Mouse (Mus musculus) thymus, adult 2 months (tissue): ENCODE measurements around the gene Gm45785. TPM values are rescaled to one million over a fixed set of nuclear protein-coding genes. Genes with fewer than 3 reads are reported as not detected.

Source experiments
- DNase-seq: peaks from one replicate; pipeline ENCODE4 v3.0.0; 2021
- H3K27ac ChIP-seq: fragments of 200-500 bp; 2 replicates; pipeline ENCODE4 v1.5.1; 2012; ENCODE audit warnings: low read length, control low read depth; ENCODE audit not compliant: control insufficient read depth, insufficient read depth
- H3K27me3 ChIP-seq: fragments of 200-500 bp; 2 replicates; pipeline ENCODE4 v1.6.1; 2012; ENCODE audit warnings: mild to moderate bottlenecking, low read length, moderate library complexity, mixed read lengths; ENCODE audit not compliant: control insufficient read depth, insufficient read depth
- H3K36me3 ChIP-seq: fragments of 200-500 bp; 2 replicates; pipeline ENCODE4 v1.6.1; 2012; ENCODE audit warnings: mild to moderate bottlenecking, low read length, moderate library complexity; ENCODE audit not compliant: control insufficient read depth, insufficient read depth
- H3K4me1 ChIP-seq: fragments of 200-500 bp; replicated peaks from 2 replicates; pipeline ENCODE4 v1.6.1; 2012; ENCODE audit warnings: low read length; ENCODE audit not compliant: control insufficient read depth, insufficient read depth
- H3K4me3 ChIP-seq: fragments of 200-500 bp; 2 replicates; pipeline ENCODE4 v1.5.1; 2012; ENCODE audit warnings: mild to moderate bottlenecking, low read length, control low read depth, moderate library complexity; ENCODE audit not compliant: control insufficient read depth, insufficient read depth
- CTCF ChIP-seq: fragments of 200-500 bp; IDR thresholded peaks from 2 replicates; pipeline ENCODE4 v1.5.1; 2012; ENCODE audit warnings: mild to moderate bottlenecking, control low read depth, low read length, moderate library complexity, borderline replicate concordance; ENCODE audit not compliant: control insufficient read depth, poor library complexity, insufficient read depth; ENCODE audit errors: extremely low read depth
- POLR2A ChIP-seq: fragments of 200-500 bp; IDR thresholded peaks from 2 replicates; pipeline ENCODE4 v1.6.1; 2012; ENCODE audit warnings: mild to moderate bottlenecking, low read length, control low read depth, moderate library complexity; ENCODE audit not compliant: control insufficient read depth, poor library complexity, insufficient read depth; ENCODE audit errors: extremely low read depth
- WGBS: fragments of 180-500 bp; shearing (Covaris S2); methylation state at CpG from one replicate; pipeline ENCODE4 v1.1.7; 2018; 5-methylcytosine and 5-hydroxymethylcytosine counted together
- polyA plus RNA-seq: library from polyadenylated mRNA; depleted of rRNA; stranded (reverse); fragments of >200 nt; gene quantifications from 2 replicates; pipeline ENCODE4 v1.2.3, GENCODE M21; 2012; rRNA removed

The Gm45785 gene
- polyA plus RNA-seq, 1 experiment = not detected

- Histone ChIP-seq H3K4me1 (no peaks in the 10 kb centered on the region), H3K4me3 (no peak overlapping the region), H3K27me3 (no peaks in the 10 kb centered on the region), H3K36me3 (no peaks in the 10 kb centered on the region), H3K27ac (no peak overlapping the region)
- 97% methylated on average over 3 of the region's 3 CpGs for WGBS
- DNase-seq = no peak
- TF ChIP-seq POLR2A (no peak), CTCF (no peak)
Measured at GRCm38 (mm10) chr7:140797619-140798018, 58.5 kb downstream of the Gm45785 start.

GRCm38 (mm10) chr7:140793541-140793940 lies 62.6 kb downstream of the Gm45785 start:
- H3K4me1 ChIP-seq = no peaks in the 10 kb centered on the region
- no peak for TF ChIP-seq CTCF
- TF ChIP-seq POLR2A = no peak
- H3K36me3 ChIP-seq = no peaks in the 10 kb centered on the region
- no peaks in the 10 kb centered on the region for H3K27me3 ChIP-seq
- no peak overlapping the region for H3K27ac ChIP-seq
- WGBS = 71% methylated on average over 4 of the region's 4 CpGs
- H3K4me3 ChIP-seq = no peak overlapping the region
- DNase-seq = no peak

- Histone ChIP-seq H3K4me1 (no peaks in the 10 kb centered on the region), H3K27me3 (no peaks in the 10 kb centered on the region), H3K27ac (no peak overlapping the region), H3K36me3 (no peaks in the 10 kb centered on the region), H3K4me3 (no peak overlapping the region)
- DNase-seq = no peak
- WGBS = 91% methylated on average over 7 of the region's 7 CpGs
- no peak for TF ChIP-seq POLR2A
- no peak for TF ChIP-seq CTCF
Measured at GRCm38 (mm10) chr7:140788053-140788435, 68.1 kb downstream of the Gm45785 start.

GRCm38 (mm10) chr7:140787406-140788052 lies 68.6 kb downstream of the Gm45785 start, which contains the start of gene Syce1:
Gene Syce1 (minus strand): TSS chr7:140787852.
- H3K27me3 ChIP-seq = no peaks in the 10 kb centered on the region
- no peaks in the 10 kb centered on the region for H3K36me3 ChIP-seq
- WGBS = 86% methylated on average over 33 of the region's 33 CpGs
- no peaks in the 10 kb centered on the region for H3K4me1 ChIP-seq
- TF ChIP-seq CTCF (no peak), POLR2A (no peak)
- H3K4me3 ChIP-seq = no peak within 1 kb of the TSS
- H3K27ac ChIP-seq = no peak within 1 kb of the TSS
- DNase-seq = no peak

- TF ChIP-seq CTCF (no peak), POLR2A (no peak)
- H3K4me1 ChIP-seq = no peaks in the 10 kb centered on the region
- DNase-seq = no peak
- no peaks in the 10 kb centered on the region for H3K36me3 ChIP-seq
- 91% methylated on average over 4 of the region's 4 CpGs for WGBS
- H3K27me3 ChIP-seq = no peaks in the 10 kb centered on the region
- H3K4me3 ChIP-seq = no peak overlapping the region
- H3K27ac ChIP-seq = no peak overlapping the region
Measured at GRCm38 (mm10) chr7:140780548-140780947, 75.6 kb downstream of the Gm45785 start.

Other genes with a start within 250 kb of the Gm45785 start
- gene Olfr61, start 227.4 kb downstream of the Gm45785 start, polyA plus RNA-seq = not detected in 2 replicates
- not detected in 2 replicates for gene Olfr53, start 209.9 kb downstream of the Gm45785 start, polyA plus RNA-seq
- gene Olfr539, start 196.4 kb downstream of the Gm45785 start, polyA plus RNA-seq = not detected in 2 replicates
- gene Olfr45, start 174.4 kb downstream of the Gm45785 start, polyA plus RNA-seq = not detected in 2 replicates
- gene Olfr541, start 159.1 kb downstream of the Gm45785 start, polyA plus RNA-seq = not detected in 2 replicates
- 11.2 and 12.2 TPM in 2 replicates for gene Cyp2e1, start 92.6 kb downstream of the Gm45785 start, polyA plus RNA-seq
- gene Syce1, start 68.5 kb downstream of the Gm45785 start, polyA plus RNA-seq = 0.27 TPM in 1 of 2 replicates, not detected in the other
- gene Zfp941, start 34.2 kb downstream of the Gm45785 start, polyA plus RNA-seq = 0.04 and 0.22 TPM in 2 replicates
- 12.9 and 15.9 TPM in 2 replicates for gene Urah, start 21.3 kb downstream of the Gm45785 start, polyA plus RNA-seq
- 2.0 and 3.2 TPM in 2 replicates for gene Scgb1c1, start 10.8 kb downstream of the Gm45785 start, polyA plus RNA-seq
- 0.20 TPM in 1 of 2 replicates, not detected in the other for gene Odf3, start 8.5 kb downstream of the Gm45785 start, polyA plus RNA-seq
- 175 and 181 TPM in 2 replicates for gene Ric8a, start 626 bp upstream of the Gm45785 start, polyA plus RNA-seq
- gene Bet1l, start 1.2 kb upstream of the Gm45785 start, polyA plus RNA-seq = 26.5 and 31.8 TPM in 2 replicates
- gene Psmd13, start 25.6 kb upstream of the Gm45785 start, polyA plus RNA-seq = 99.7 and 100 TPM in 2 replicates
- 23.1 and 27.6 TPM in 2 replicates for gene Sirt3, start 26.0 kb upstream of the Gm45785 start, polyA plus RNA-seq
- 159 and 231 TPM in 2 replicates for gene Cox8b, start 44.1 kb upstream of the Gm45785 start, polyA plus RNA-seq
- gene Nlrp6, start 64.6 kb upstream of the Gm45785 start, polyA plus RNA-seq = 0.32 and 0.71 TPM in 2 replicates
- gene Pgghg, start 85.1 kb upstream of the Gm45785 start, polyA plus RNA-seq = 60.1 and 68.6 TPM in 2 replicates
- gene Ifitm5, start 94.0 kb upstream of the Gm45785 start, polyA plus RNA-seq = 0.43 and 0.81 TPM in 2 replicates
- not detected in 2 replicates for gene Gm45717, start 99.6 kb upstream of the Gm45785 start, polyA plus RNA-seq
- 207 and 296 TPM in 2 replicates for gene Ifitm2, start 99.7 kb upstream of the Gm45785 start, polyA plus RNA-seq
- 39.0 and 60.9 TPM in 2 replicates for gene Ifitm1, start 110.9 kb upstream of the Gm45785 start, polyA plus RNA-seq
- 309 and 397 TPM in 2 replicates for gene Ifitm3, start 154.4 kb upstream of the Gm45785 start, polyA plus RNA-seq
- gene Ifitm6, start 161.6 kb upstream of the Gm45785 start, polyA plus RNA-seq = 4.7 and 5.9 TPM in 2 replicates
- gene Gm17387, start 172.8 kb upstream of the Gm45785 start, polyA plus RNA-seq = not detected in 2 replicates
- 1.4 and 1.6 TPM in 2 replicates for gene B4galnt4, start 204.8 kb upstream of the Gm45785 start, polyA plus RNA-seq
- gene Pkp3, start 221.9 kb upstream of the Gm45785 start, polyA plus RNA-seq = 46.8 and 49.9 TPM in 2 replicates
- 62.4 and 67.3 TPM in 2 replicates for gene Sigirr, start 244.2 kb upstream of the Gm45785 start, polyA plus RNA-seq